Mouse (Mus musculus) liver, postnatal 0 days (tissue): ENCODE results near the gene Lysmd3.

Source experiments
- CTCF ChIP-seq: sonication (generic); IDR thresholded peaks from 2 replicates; pipeline ENCODE4 v1.5.1; 2016; ENCODE audit warnings: antibody characterized with exemption, low read depth
- EP300 ChIP-seq: IDR thresholded peaks from 2 replicates; pipeline ENCODE4 v1.6.1; 2016; ENCODE audit warnings: antibody characterized with exemption, low read depth, mild to moderate bottlenecking

DNA sequence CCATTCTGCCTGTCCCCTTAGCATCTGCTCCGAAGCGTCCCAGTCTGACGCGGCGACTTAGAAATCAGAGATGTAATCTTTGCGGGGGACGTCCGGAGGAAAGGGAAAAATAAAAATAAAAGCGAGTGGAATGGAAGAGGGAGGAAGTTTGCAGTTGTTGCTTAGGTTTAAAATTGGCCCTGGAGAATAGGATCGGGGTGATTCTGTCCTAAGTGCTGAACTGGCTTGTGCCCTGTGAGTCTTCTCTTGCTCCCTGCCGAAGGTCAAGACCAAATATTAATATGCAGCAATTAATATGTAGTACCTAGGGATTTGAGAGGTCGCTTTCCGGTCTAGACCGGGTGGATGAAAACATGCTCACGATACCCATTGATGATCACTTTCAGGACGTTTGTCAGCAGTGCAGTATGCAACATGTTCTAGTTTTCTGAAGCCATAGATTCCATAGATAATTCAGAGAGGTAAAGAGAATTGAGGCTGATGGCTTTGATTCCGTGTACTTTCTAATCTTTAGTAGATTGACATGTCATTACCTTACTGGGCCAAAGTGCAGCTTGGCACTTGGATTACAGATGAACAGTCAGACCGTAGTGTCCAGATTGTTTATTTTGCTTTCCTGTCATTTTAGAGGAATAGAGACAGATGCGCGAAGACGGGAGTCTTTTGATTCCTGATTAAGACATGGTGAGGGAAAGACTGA, 740 bp downstream of the Lysmd3 start:
- TF ChIP-seq CTCF (no peak), EP300 (no peak)
